Mouse (Mus musculus): ENCODE measurements around the gene Hspb8.

DNA sequence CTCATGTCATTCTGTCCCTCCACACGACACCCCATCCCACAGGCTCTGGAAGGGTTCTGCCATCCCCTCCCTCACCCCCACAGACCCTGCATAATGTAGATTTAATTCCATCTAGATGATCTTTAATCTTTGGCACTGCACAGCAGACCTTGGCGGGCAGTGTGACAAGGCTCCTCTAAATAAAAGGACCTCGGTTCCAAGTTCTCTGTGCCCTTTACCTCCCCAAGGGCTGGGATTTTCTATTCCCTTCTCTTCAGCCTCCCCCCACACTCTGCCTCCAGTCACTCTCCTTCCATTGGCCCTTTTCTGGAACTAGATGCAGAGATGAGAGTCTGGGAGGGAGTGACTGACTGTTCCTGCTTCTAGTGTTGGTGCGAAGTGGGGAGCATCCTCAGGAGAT lies 33.3 kb downstream of the Hspb8 start:
- no peak for TF ChIP-seq CTCF (IDR thresholded peaks at IDR 0.05; ENCODE audit: low read depth)
- no peak for TF ChIP-seq EP300 (optimal IDR thresholded peaks at IDR 0.05)
